Mouse (Mus musculus) embryonic facial prominence, embryonic 13.5 days (tissue): ENCODE data around the gene Lmod2. TPM values are rescaled to one million over a fixed set of nuclear protein-coding genes. Genes with fewer than 3 reads are reported as not detected.

ENCODE experiments used
- ATAC-seq: fragments of 200-750 bp; cut with Nextera tagmentation; 2 replicates; pipeline ENCODE4 v1.8.0; 2017; ENCODE audit warnings: low read depth; ENCODE audit not compliant: insufficient number of reproducible peaks, insufficient read depth, low FRiP score, low TSS enrichment
- H3K27ac ChIP-seq: fragments of 300-500 bp; sonication (generic); 2 replicates; pipeline ENCODE4 v1.5.1; 2015; ENCODE audit warnings: moderate library complexity, mild to moderate bottlenecking, inconsistent platforms
- H3K27me3 ChIP-seq: fragments of 300-500 bp; sonication (generic); 2 replicates; pipeline ENCODE4 v1.6.1; 2015; ENCODE audit warnings: mild to moderate bottlenecking, inconsistent platforms
- H3K36me3 ChIP-seq: fragments of 300-500 bp; sonication (generic); 2 replicates; pipeline ENCODE4 v1.6.1; 2015; ENCODE audit warnings: mild to moderate bottlenecking, inconsistent platforms
- H3K4me1 ChIP-seq: fragments of 300-500 bp; sonication (generic); 2 replicates; pipeline ENCODE4 v1.6.1; 2015; ENCODE audit warnings: inconsistent platforms
- H3K4me2 ChIP-seq: fragments of 300-500 bp; sonication (generic); 2 replicates; pipeline ENCODE4 v1.6.1; 2015; ENCODE audit warnings: moderate library complexity, mild to moderate bottlenecking, inconsistent platforms
- H3K4me3 ChIP-seq: fragments of 300-500 bp; sonication (generic); 2 replicates; pipeline ENCODE4 v1.5.1; 2015; ENCODE audit warnings: mild to moderate bottlenecking, inconsistent platforms
- H3K9ac ChIP-seq: fragments of 300-500 bp; sonication (generic); 2 replicates; pipeline ENCODE4 v1.6.1; 2015; ENCODE audit warnings: mild to moderate bottlenecking, inconsistent platforms
- H3K9me3 ChIP-seq: fragments of 300-500 bp; sonication (generic); 2 replicates; pipeline ENCODE4 v1.6.1; 2016; ENCODE audit warnings: inconsistent platforms
- WGBS: fragments of 180-500 bp; shearing (Covaris S2); methylation state at CpG from one replicate; pipeline ENCODE4 v1.1.7; 2015; ENCODE audit warnings: mixed read lengths; 5-methylcytosine and 5-hydroxymethylcytosine counted together
- polyA plus RNA-seq: library from polyadenylated mRNA; unstranded; fragments of >200 nt; fragmentation: Nextera tagmentation; extraction: Ambion mirVana; gene quantifications from 2 replicates; pipeline ENCODE4 v1.2.1, GENCODE M21; 2015

The Lmod2 gene
- polyA plus RNA-seq, 1 experiment from 2014 or later: 0.10 TPM

DNA sequence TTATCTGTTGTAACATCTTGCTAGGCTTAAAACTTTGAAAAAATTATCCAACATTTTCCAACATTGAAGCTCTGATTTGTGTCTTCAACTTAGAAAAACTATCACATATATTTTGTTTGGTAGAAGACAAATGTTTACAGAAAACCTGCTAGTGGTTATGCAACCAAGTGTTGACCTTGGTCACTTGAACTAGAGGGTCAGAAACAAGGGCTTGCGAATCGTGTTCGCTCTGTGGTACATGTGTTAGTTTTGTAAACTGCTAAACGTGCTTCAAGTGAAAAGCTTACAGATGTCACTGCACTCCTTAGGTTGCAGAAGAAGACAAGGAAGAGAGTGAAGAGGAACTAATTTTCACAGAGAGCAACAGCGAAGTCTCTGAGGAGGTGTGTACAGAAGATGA lies 5.4 kb downstream of the Lmod2 start:
- Histone ChIP-seq H3K4me2 (no peak overlapping the region), H3K9me3 (no peaks in the 10 kb centered on the region), H3K27me3 (no peaks in the 10 kb centered on the region), H3K4me1 (no peaks in the 10 kb centered on the region), H3K36me3 (no peaks in the 10 kb centered on the region), H3K4me3 (no peak overlapping the region), H3K9ac (no peak overlapping the region), H3K27ac (no peak overlapping the region)
- ATAC-seq: no peak
- 91% methylated on average over 5 of the region's 5 CpGs for WGBS

DNA sequence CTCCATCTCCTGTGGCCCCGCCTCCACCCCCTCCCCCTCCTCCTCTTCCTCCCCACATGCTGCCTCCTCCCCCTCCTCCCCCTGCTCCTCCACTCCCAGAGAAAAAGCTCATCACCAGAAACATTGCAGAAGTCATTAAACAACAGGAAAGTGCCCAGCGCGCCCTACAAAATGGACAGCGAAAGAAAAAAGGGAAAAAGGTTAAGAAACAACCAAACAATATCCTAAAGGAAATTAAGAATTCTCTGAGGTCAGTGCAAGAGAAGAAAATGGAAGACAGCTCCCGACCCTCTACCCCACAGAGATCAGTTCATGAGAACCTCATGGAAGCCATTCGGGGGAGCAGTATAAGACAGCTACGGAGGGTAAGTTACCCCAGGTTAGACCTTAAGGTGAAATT lies 6.7 kb downstream of the Lmod2 start:
- WGBS: 89% methylated on average over 7 of the region's 7 CpGs

DNA sequence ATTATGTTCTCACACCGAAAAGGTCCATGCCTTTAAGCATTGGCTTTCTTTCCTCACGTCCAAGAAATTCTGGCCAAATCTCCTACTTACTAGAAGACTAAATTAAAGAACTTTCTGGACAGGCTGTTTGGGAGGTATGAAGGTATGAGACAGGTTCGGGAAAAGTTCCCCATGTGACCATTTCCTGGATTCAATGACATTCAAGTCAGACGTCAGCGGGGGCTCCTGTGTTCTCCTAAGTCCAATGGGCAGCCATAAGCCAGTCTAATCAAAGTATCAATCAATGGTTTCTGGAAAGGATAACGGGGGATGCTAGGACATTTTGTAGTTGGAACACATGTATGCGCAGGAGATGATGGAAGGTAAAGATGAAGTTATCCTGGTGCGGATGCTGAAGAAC lies 8.1 kb downstream of the Lmod2 start:
- Histone ChIP-seq H3K27ac (no peak overlapping the region), H3K9me3 (no peaks in the 10 kb centered on the region), H3K27me3 (no peaks in the 10 kb centered on the region), H3K4me3 (no peak overlapping the region), H3K36me3 (no peaks in the 10 kb centered on the region), H3K4me1 (no peaks in the 10 kb centered on the region), H3K4me2 (no peak overlapping the region), H3K9ac (no peak overlapping the region)
- no peak for ATAC-seq
- 91% methylated on average over 8 of the region's 8 CpGs for WGBS

More for the DNA sequence above, 6.7 kb downstream of the Lmod2 start:
- H3K9ac ChIP-seq: no peak overlapping the region
- H3K36me3 ChIP-seq: no peaks in the 10 kb centered on the region
- no peak overlapping the region for H3K4me3 ChIP-seq
- no peaks in the 10 kb centered on the region for H3K4me1 ChIP-seq
- H3K27ac ChIP-seq: no peak overlapping the region
- no peaks in the 10 kb centered on the region for H3K9me3 ChIP-seq
- ATAC-seq: no peak
- H3K4me2 ChIP-seq: no peak overlapping the region
- no peaks in the 10 kb centered on the region for H3K27me3 ChIP-seq

DNA sequence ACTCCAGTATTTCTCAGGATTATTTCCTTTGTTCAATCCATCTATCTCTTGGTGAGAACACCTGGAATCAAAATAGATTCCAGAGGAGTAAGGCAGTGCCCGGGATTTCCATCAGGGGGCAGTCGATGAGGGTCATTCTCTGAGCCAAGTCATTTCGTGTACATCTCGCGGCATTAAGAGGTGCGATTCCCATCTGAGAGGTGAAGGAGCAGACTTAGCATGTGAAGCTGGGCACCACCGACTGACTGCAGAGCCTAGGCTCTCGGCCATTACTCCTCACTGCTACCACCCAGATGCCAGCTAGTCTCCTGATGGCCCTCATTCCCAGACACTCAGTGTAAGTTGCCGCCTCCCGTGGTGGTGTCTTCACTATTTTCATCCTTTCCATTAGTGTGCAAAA lies 8.9 kb downstream of the Lmod2 start:
- Histone ChIP-seq H3K27ac (no peak overlapping the region), H3K4me3 (no peak overlapping the region), H3K27me3 (no peaks in the 10 kb centered on the region), H3K9ac (no peak overlapping the region), H3K4me1 (no peaks in the 10 kb centered on the region), H3K9me3 (no peaks in the 10 kb centered on the region), H3K4me2 (no peak overlapping the region), H3K36me3 (no peaks in the 10 kb centered on the region)
- no peak for ATAC-seq
- 84% methylated on average over 10 of the region's 10 CpGs for WGBS

DNA sequence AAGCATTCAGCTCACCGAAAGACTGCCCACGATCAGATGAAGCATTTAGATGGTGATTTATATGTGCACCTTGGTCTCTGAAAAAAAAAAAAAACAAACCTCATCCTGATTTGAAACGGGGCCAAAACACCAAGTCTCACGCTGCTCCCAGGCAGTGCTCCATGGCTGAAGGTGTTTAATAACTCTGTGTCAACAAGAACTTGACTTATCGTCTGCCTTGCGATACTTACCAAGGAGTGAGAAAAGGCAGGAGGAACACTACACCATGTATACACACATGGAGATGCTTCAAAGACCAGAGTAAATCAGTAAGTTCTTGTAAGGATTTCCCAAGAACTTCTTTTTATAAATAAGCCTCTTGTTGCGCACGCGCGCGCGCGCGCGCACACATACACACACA lies 10.0 kb downstream of the Lmod2 start:
- H3K4me2 ChIP-seq: no peak overlapping the region
- no peak overlapping the region for H3K27ac ChIP-seq
- WGBS: 92% methylated on average over 15 of the region's 15 CpGs
- no peaks in the 10 kb centered on the region for H3K36me3 ChIP-seq
- no peak overlapping the region for H3K9ac ChIP-seq
- H3K9me3 ChIP-seq: no peaks in the 10 kb centered on the region
- H3K4me1 ChIP-seq: no peaks in the 10 kb centered on the region
- no peaks in the 10 kb centered on the region for H3K27me3 ChIP-seq
- H3K4me3 ChIP-seq: no peak overlapping the region
- ATAC-seq: no peak

DNA sequence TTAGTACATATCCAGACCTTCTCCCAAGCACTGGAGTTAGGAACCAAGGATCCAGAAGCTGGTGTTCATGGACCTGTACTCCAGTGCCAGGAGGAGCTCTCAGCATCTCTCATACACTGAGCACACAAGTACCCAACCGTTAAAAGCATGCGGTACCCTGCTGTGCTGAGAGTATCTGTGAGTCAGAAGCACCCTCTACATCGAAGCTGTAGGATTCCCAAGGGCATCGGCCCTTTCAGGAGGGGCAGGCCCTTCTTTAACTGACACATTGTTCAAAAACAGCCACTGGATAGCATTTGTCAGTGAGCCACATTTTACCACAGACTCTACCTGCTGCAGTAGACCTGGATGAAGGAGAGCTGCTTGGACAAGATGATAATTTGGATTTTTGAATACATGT lies 10.6 kb downstream of the Lmod2 start:
- no peak for ATAC-seq
- H3K9me3 ChIP-seq: no peaks in the 10 kb centered on the region
- H3K4me3 ChIP-seq: no peak overlapping the region
- WGBS: 80% methylated on average over 4 of the region's 4 CpGs
- H3K4me1 ChIP-seq: no peaks in the 10 kb centered on the region
- H3K36me3 ChIP-seq: peaks cover 5% of the 10 kb centered on the region
- no peaks in the 10 kb centered on the region for H3K27me3 ChIP-seq
- no peak overlapping the region for H3K9ac ChIP-seq
- no peak overlapping the region for H3K4me2 ChIP-seq
- H3K27ac ChIP-seq: no peak overlapping the region

DNA sequence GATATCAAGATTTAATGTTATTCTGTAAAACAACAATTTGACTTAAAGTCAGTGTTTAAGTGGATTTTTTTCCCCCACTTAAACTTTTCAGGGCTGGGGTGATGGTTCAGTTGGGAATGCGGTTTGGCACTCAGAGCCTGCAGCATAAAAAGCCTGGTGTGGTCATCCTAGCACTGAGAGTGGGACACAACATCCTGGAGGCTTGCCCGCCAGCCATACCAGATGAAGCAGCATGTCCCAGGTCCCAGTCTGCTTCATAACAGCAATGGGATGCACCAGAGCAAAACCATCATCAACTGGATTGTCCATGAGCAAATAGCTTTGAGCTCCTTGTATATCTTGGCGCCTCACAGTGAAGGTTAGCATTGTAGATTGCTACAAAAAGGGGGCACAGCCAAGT lies 11.1 kb downstream of the Lmod2 start:
- Histone ChIP-seq H3K4me2 (no peak overlapping the region), H3K9ac (no peak overlapping the region), H3K4me3 (no peak overlapping the region), H3K4me1 (no peaks in the 10 kb centered on the region), H3K27ac (no peak overlapping the region), H3K36me3 (peaks cover 9% of the 10 kb centered on the region), H3K9me3 (no peaks in the 10 kb centered on the region), H3K27me3 (no peaks in the 10 kb centered on the region)
- WGBS: 88% methylated on average over 3 of the region's 3 CpGs
- ATAC-seq: no peak

DNA sequence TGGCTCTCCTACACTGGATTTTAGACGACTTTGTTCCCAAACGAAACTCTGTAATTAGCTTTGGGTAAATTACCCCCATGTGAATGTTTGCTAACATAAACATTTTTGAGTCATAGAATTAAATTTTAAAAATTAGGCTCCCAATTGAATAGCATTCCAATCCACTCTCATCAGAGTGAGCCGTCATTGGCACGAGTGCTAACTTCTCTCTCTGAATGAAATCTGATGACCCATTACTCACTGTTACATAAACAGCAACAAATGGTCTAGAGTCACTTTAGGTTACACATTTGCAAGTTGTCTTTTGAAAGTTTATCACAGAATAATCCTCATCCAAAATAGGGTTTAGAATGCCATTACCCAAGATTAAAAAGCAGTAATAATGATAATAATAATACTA lies 12.0 kb downstream of the Lmod2 start:
- H3K9me3 ChIP-seq: no peaks in the 10 kb centered on the region
- H3K9ac ChIP-seq: no peak overlapping the region
- ATAC-seq: no peak
- no peaks in the 10 kb centered on the region for H3K27me3 ChIP-seq
- no peak overlapping the region for H3K27ac ChIP-seq
- H3K4me3 ChIP-seq: no peak overlapping the region
- 57% methylated on average over 4 of the region's 4 CpGs for WGBS
- no peak overlapping the region for H3K4me2 ChIP-seq
- H3K36me3 ChIP-seq: peaks cover 15% of the 10 kb centered on the region
- no peaks in the 10 kb centered on the region for H3K4me1 ChIP-seq

DNA sequence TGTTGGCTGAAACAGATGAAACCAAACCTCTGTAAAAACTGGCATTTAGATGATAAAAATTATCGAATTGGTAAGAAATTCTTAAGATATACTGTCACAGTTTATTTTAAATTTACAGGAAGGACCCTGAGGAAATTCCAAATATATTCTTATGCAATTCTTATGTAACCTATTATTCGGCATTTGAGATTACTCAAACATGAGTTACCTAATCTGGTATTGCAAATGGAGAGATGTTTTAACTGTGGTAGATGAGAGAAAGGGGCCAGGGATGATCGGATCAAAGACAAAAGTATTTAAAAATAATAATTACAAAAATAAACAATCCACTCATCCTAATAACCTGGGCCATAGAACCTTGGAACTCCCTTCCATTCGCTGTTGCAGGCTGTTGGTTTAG lies 12.8 kb downstream of the Lmod2 start:
- H3K36me3 ChIP-seq: peaks cover 23% of the 10 kb centered on the region
- no peak overlapping the region for H3K4me2 ChIP-seq
- 89% methylated on average over 4 of the region's 4 CpGs for WGBS
- no peak overlapping the region for H3K9ac ChIP-seq
- no peaks in the 10 kb centered on the region for H3K4me1 ChIP-seq
- H3K9me3 ChIP-seq: no peaks in the 10 kb centered on the region
- no peak for ATAC-seq
- H3K27ac ChIP-seq: no peak overlapping the region
- H3K27me3 ChIP-seq: no peaks in the 10 kb centered on the region
- no peak overlapping the region for H3K4me3 ChIP-seq

DNA sequence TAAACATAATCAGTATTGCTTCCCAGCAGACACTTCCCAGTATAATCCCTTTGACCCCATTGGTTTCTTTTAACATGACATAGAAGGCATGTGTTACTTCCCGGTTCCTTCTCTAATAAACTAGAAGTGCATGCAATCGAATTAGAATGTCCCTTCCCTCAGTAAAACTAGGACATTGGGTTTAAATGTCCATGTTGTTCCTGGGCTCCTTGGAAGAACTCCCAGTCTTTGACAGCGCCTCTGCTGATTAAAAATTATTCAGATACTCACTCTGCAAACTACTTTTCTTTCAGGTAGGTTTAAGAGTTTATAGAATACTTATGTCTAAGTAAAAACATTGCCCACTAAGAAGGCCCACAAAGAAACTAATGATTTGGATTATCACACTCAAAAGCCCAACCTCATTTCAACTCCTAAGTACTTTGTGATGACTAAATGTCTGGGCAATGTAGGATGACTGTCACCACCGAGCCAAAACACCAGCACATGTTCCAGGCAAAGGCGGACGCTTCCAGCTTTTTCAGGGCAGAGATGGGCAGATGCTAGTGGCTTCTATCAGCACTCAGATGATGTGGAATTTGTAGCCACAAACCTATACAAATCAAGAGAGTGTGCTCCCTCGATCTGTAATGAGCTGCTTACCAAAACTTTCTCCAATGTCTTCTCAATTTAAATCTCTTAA lies 14.7 kb downstream of the Lmod2 start:
- H3K27ac ChIP-seq: no peak overlapping the region
- no peaks in the 10 kb centered on the region for H3K27me3 ChIP-seq
- H3K9ac ChIP-seq: no peak overlapping the region
- H3K4me1 ChIP-seq: no peaks in the 10 kb centered on the region
- no peak overlapping the region for H3K4me3 ChIP-seq
- H3K9me3 ChIP-seq: no peaks in the 10 kb centered on the region
- no peak overlapping the region for H3K4me2 ChIP-seq
- WGBS: 90% methylated on average over 7 of the region's 7 CpGs
- ATAC-seq: no peak
- H3K36me3 ChIP-seq: peaks cover 36% of the 10 kb centered on the region

DNA sequence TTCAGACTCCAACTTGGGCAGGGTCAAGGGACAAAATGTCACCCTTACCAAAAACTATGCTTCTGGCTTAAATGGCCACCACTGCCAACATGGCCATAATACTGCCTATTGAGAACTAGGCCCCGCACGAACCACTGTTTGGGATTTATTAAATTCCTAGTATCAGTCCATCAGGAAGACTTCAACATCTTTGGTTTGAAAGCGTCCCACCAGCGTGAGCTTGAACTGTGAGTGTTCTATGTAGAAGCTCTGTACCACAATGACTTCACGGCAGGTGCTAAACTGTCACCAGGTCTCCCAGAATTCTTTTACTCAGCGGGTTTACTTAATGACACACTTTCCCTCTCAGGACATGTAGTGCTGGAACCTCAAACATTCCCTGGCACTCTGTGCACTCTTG lies 15.8 kb downstream of the Lmod2 start:
- peaks cover 46% of the 10 kb centered on the region for H3K36me3 ChIP-seq
- no peak overlapping the region for H3K4me2 ChIP-seq
- no peaks in the 10 kb centered on the region for H3K27me3 ChIP-seq
- H3K4me3 ChIP-seq: no peak overlapping the region
- no peak overlapping the region for H3K27ac ChIP-seq
- H3K9ac ChIP-seq: no peak overlapping the region
- H3K9me3 ChIP-seq: no peaks in the 10 kb centered on the region
- 95% methylated on average over 6 of the region's 6 CpGs for whole genome bisulfite sequencing
- ATAC-seq: no peak
- H3K4me1 ChIP-seq: no peaks in the 10 kb centered on the region

DNA sequence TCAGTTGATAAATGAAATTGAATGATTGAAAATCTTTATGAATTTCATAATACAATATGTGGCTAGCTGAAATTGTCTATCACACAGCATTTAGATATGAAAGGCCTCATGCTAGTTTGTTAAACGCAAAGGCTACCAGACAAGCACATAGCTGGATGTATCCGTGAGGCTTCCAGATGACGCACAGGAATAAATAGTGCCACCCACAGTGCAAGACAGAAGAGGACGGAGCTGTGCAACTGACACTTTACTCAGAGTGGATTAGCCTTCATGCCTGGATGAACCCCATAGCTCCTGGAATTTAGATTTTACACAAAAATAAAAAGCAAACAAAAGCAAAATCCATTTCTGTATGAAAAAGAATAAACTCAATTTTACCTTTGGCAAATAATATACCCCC lies 16.4 kb downstream of the Lmod2 start:
- no peaks in the 10 kb centered on the region for H3K4me1 ChIP-seq
- H3K27me3 ChIP-seq: no peaks in the 10 kb centered on the region
- no peaks in the 10 kb centered on the region for H3K9me3 ChIP-seq
- H3K4me3 ChIP-seq: no peak overlapping the region
- WGBS: 86% methylated on average over 4 of the region's 4 CpGs
- H3K4me2 ChIP-seq: no peak overlapping the region
- peaks cover 47% of the 10 kb centered on the region for H3K36me3 ChIP-seq
- H3K9ac ChIP-seq: no peak overlapping the region
- H3K27ac ChIP-seq: no peak overlapping the region
- ATAC-seq: no peak

DNA sequence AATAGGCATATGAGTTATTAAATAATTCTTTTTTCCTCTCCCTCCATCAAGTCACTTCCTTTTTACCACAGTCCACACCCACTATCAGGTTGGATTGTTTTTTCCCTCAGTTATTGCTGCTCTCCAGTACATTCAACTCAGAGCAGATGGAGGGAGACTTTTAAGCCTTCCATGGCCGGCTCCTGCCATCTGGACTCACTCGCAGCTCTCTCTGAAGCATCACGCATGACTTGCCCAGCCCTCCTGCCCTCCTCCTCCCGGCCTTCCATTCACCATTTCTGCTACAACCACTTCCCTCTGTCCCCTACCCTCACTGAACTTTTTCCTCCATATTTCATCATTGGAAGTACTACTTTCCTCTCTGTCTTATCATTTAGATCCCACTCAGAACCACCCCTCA lies 19.2 kb downstream of the Lmod2 start:
- no peak overlapping the region for H3K27ac ChIP-seq
- no peak overlapping the region for H3K4me3 ChIP-seq
- no peak overlapping the region for H3K4me2 ChIP-seq
- H3K36me3 ChIP-seq: peaks cover 55% of the 10 kb centered on the region
- H3K9me3 ChIP-seq: no peaks in the 10 kb centered on the region
- 81% methylated on average over 4 of the region's 4 CpGs for WGBS
- H3K9ac ChIP-seq: no peak overlapping the region
- no peaks in the 10 kb centered on the region for H3K27me3 ChIP-seq
- no peak for ATAC-seq
- H3K4me1 ChIP-seq: no peaks in the 10 kb centered on the region
